Mouse (Mus musculus): ENCODE measurements at regions not wholly inside any gene's neighbourhood (a gene's known extent, or its start where the extent isn't known, plus 50 kb on each side); places are given as distances from the start of the nearest gene placed in this dataset.

DNA sequence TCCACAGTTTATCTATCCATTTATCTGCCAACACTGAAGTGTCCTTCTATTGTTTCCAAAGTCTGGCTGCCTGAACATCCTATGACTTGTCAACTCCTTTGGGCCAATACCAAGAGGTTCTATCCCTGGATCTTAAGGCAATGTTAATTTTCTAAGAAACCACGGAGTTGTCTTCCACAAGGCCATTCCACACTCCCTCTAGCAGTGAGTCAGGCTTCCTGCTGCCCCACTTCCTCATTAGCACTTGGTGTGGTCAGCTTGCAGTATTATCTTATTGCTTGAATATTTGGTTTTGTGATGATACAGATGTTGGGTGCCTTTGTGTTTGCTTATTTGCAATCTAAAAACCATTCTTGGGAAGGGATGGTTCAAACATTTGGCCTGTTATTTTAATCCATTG, 87.5 kb upstream of the Ppp2r2d start:
- no peaks in the 10 kb centered on the region for H3K79me2 ChIP-seq (ENCODE audit: control insufficient read depth, insufficient read depth)
- TF ChIP-seq CTCF (IDR thresholded peaks at IDR 0.05; ENCODE audit: control insufficient read depth, insufficient read depth, insufficient read length): no peak
- TF ChIP-seq FOSL1 (IDR thresholded peaks at IDR 0.05; ENCODE audit: insufficient read depth, low read length, poor library complexity, severe bottlenecking): peak; percentile 11
- peak; percentile 21 for TF ChIP-seq MAX (IDR thresholded peaks at IDR 0.05)
- no peak overlapping the region for H3ac ChIP-seq (ENCODE audit: control insufficient read depth, insufficient read length, low read depth)
- no peaks in the 10 kb centered on the region for H3K27me3 ChIP-seq (ENCODE audit: control insufficient read depth, insufficient read depth, insufficient read length)
- H3K4me3 ChIP-seq (ENCODE audit: insufficient read depth, poor library complexity, severe bottlenecking): no peak overlapping the region
- H3K36me3 ChIP-seq (ENCODE audit: control insufficient read depth, insufficient read depth): no peaks in the 10 kb centered on the region
- no peaks in the 10 kb centered on the region for H3K79me3 ChIP-seq (ENCODE audit: low read depth)

DNA sequence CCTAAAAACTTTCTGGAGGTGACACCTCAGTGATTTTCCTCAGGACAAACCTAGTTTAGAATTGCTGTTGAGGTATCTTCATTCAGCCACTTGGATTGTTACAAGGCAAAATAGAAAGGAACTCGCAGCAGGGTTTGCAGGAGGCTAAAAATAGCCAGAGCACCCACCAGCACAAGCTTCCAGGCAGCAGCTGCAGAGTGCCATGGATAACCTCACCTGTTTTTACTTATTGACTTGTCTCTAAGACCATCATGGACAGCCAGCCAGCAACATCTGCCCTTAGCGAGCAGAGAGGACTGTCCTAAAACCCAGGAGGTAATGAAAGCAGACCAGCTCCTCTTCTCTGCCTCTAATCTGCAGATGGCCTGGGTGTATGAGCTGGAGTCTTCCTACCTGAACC, 97.4 kb upstream of the Ppp2r2d start:
- no peak for TF ChIP-seq MYOD1 (IDR thresholded peaks at IDR 0.05; ENCODE audit: control insufficient read depth, insufficient read length, low read depth)
- TF ChIP-seq MAX (IDR thresholded peaks at IDR 0.05): no peak
- no peak for TF ChIP-seq MYOG (IDR thresholded peaks at IDR 0.05; ENCODE audit: control insufficient read depth, extremely low read depth, insufficient read length)
- TF ChIP-seq CEBPB (IDR thresholded peaks at IDR 0.05; ENCODE audit: low read depth): no peak
- TF ChIP-seq FOSL1 (IDR thresholded peaks at IDR 0.05; ENCODE audit: insufficient read depth, low read length, poor library complexity, severe bottlenecking): no peak
- no peak for TF ChIP-seq USF1 (IDR thresholded peaks at IDR 0.05; ENCODE audit: low read depth)
- TF ChIP-seq CTCF (IDR thresholded peaks at IDR 0.05; ENCODE audit: control insufficient read depth, insufficient read depth, insufficient read length): no peak
- Histone ChIP-seq H3ac (ENCODE audit: control insufficient read depth, insufficient read length, low read depth) (no peak overlapping the region), H3K79me2 (ENCODE audit: control insufficient read depth, insufficient read depth) (no peaks in the 10 kb centered on the region), H3K79me3 (ENCODE audit: low read depth) (no peaks in the 10 kb centered on the region), H3K27me3 (ENCODE audit: control insufficient read depth, insufficient read depth, insufficient read length) (peaks cover 5% of the 10 kb centered on the region), H3K4me3 (ENCODE audit: insufficient read depth, poor library complexity, severe bottlenecking) (no peak overlapping the region), H3K36me3 (ENCODE audit: control insufficient read depth, insufficient read depth) (no peaks in the 10 kb centered on the region)

DNA sequence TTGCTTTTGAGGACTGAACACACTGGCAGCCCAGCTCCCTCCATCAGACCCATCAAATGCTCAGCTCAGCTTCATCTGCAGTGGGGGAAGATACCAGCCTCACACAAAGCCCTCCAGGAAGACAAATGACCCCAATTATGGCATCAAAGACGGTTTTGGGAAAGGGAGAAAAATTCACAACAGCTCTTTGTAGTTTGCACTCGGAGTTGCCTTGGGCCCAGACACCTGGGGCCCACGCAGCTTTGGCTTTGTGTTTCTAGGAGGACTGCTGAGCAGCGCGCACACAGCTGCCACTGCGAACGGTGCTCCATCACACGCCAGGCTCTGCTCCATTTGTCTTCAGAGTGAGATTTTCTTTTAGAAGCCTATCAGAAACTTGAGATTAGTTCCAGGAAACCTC, 99.3 kb upstream of the Ppp2r2d start:
- no peaks in the 10 kb centered on the region for H3K36me3 ChIP-seq (ENCODE audit: control insufficient read depth, insufficient read depth)
- H3ac ChIP-seq (ENCODE audit: control insufficient read depth, insufficient read length, low read depth): no peak overlapping the region
- no peak for TF ChIP-seq MYOD1 (IDR thresholded peaks at IDR 0.05; ENCODE audit: control insufficient read depth, insufficient read length, low read depth)
- no peak for TF ChIP-seq FOSL1 (IDR thresholded peaks at IDR 0.05; ENCODE audit: insufficient read depth, low read length, poor library complexity, severe bottlenecking)
- no peak for TF ChIP-seq MYOG (IDR thresholded peaks at IDR 0.05; ENCODE audit: control insufficient read depth, extremely low read depth, insufficient read length)
- no peak for TF ChIP-seq CTCF (IDR thresholded peaks at IDR 0.05; ENCODE audit: control insufficient read depth, insufficient read depth, insufficient read length)
- TF ChIP-seq MAX (IDR thresholded peaks at IDR 0.05): no peak
- no peak for TF ChIP-seq USF1 (IDR thresholded peaks at IDR 0.05; ENCODE audit: low read depth)
- TF ChIP-seq CEBPB (IDR thresholded peaks at IDR 0.05; ENCODE audit: low read depth): no peak
- no peak overlapping the region for H3K4me3 ChIP-seq (ENCODE audit: insufficient read depth, poor library complexity, severe bottlenecking)
- H3K27me3 ChIP-seq (ENCODE audit: control insufficient read depth, insufficient read depth, insufficient read length): peaks cover 5% of the 10 kb centered on the region
- H3K79me2 ChIP-seq (ENCODE audit: control insufficient read depth, insufficient read depth): no peaks in the 10 kb centered on the region
- no peaks in the 10 kb centered on the region for H3K79me3 ChIP-seq (ENCODE audit: low read depth)

DNA sequence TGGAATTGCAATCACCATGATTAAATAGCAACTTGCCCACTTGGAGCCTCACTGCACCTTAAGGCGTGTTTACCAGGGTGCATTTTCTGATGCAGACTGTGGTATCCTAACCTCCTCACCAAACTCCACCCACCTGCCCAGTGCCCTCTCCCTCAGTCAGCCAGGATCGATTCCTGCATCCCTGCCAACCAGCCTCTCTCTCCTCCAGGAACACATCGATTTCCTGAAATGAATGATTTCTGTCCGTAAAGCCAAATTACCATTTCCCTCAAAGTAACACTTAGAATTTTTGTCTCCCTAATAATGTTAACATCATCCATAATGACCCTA, 103.4 kb upstream of the Ppp2r2d start:
- no peak overlapping the region for H3ac ChIP-seq (ENCODE audit: control insufficient read depth, insufficient read length, low read depth)
- TF ChIP-seq CEBPB (IDR thresholded peaks at IDR 0.05; ENCODE audit: low read depth): no peak
- TF ChIP-seq CTCF (IDR thresholded peaks at IDR 0.05; ENCODE audit: control insufficient read depth, insufficient read depth, insufficient read length): no peak
- TF ChIP-seq FOSL1 (IDR thresholded peaks at IDR 0.05; ENCODE audit: insufficient read depth, low read length, poor library complexity, severe bottlenecking): no peak
- TF ChIP-seq MYOG (IDR thresholded peaks at IDR 0.05; ENCODE audit: control insufficient read depth, extremely low read depth, insufficient read length): no peak
- no peak for TF ChIP-seq USF1 (IDR thresholded peaks at IDR 0.05; ENCODE audit: low read depth)
- TF ChIP-seq MYOD1 (IDR thresholded peaks at IDR 0.05; ENCODE audit: control insufficient read depth, insufficient read length, low read depth): no peak
- TF ChIP-seq MAX (IDR thresholded peaks at IDR 0.05): no peak
- H3K4me3 ChIP-seq (ENCODE audit: insufficient read depth, poor library complexity, severe bottlenecking): no peak overlapping the region
- peaks cover 15% of the 10 kb centered on the region for H3K27me3 ChIP-seq (ENCODE audit: control insufficient read depth, insufficient read depth, insufficient read length)
- H3K79me3 ChIP-seq (ENCODE audit: low read depth): no peaks in the 10 kb centered on the region
- H3K79me2 ChIP-seq (ENCODE audit: control insufficient read depth, insufficient read depth): no peaks in the 10 kb centered on the region
- no peaks in the 10 kb centered on the region for H3K36me3 ChIP-seq (ENCODE audit: control insufficient read depth, insufficient read depth)

DNA sequence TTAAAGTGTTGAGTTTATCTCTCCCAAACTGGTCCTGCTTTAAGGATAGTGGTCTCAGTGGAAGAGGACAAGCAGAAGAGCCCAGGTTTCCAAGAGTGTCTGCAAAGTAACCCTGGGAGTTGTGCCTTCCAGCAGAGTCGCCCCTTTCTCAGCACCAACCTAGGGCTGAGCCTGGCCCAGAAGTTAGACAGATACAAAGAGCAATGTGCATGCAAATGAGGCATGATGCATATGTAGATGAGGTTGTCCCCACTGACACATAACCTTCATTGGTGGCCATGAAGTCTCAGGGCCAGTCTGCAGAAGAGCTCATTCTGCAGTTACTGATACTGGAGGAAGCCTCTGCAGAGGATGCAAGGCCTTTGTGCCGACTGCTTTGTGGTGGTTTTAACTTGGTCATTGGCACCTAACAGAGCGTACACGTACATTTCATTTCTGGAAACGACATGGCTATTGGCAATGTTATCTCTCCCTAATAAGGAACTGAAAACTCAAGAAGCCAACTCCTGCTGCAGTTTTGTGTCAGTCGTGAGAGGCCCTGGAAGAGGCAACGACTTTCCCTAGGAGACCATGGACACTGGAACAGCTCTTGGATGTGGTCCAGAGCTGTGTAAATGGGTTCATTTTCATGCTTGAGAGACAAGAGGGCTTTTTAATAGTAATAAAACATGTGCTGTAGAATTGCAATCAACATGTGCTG, 103.9 kb upstream of the Ppp2r2d start:
- no peak for TF ChIP-seq FOSL1 (IDR thresholded peaks at IDR 0.05; ENCODE audit: insufficient read depth, low read length, poor library complexity, severe bottlenecking)
- no peak for TF ChIP-seq MYOD1 (IDR thresholded peaks at IDR 0.05; ENCODE audit: control insufficient read depth, insufficient read length, low read depth)
- no peak for TF ChIP-seq USF1 (IDR thresholded peaks at IDR 0.05; ENCODE audit: low read depth)
- TF ChIP-seq MAX (IDR thresholded peaks at IDR 0.05): no peak
- no peak for TF ChIP-seq MYOG (IDR thresholded peaks at IDR 0.05; ENCODE audit: control insufficient read depth, extremely low read depth, insufficient read length)
- no peak for TF ChIP-seq CEBPB (IDR thresholded peaks at IDR 0.05; ENCODE audit: low read depth)
- no peak for TF ChIP-seq CTCF (IDR thresholded peaks at IDR 0.05; ENCODE audit: control insufficient read depth, insufficient read depth, insufficient read length)
- H3K79me3 ChIP-seq (ENCODE audit: low read depth): no peaks in the 10 kb centered on the region

DNA sequence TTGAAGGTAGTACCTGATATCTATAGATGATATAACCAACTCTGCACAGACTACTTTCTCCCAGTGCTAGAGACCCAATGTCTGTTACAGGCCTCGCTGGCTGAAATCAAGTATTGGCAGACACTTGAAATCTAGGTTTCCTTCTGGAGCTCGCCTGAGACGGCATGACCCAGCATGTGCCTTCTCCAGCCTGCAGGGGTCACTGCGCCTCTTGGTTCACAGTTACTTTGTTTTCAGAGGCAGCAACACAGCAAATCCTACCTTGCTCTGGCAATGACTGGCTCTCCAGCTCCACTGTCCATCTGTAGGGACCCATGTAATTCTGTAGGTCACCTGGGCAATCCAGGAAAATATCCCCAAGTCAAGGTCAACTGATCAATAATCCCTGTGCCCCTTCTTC, 111.6 kb upstream of the Ppp2r2d start:
- Histone ChIP-seq H3K79me3 (ENCODE audit: low read depth) (no peaks in the 10 kb centered on the region), H3K4me3 (ENCODE audit: insufficient read depth, poor library complexity, severe bottlenecking) (no peak overlapping the region), H3ac (ENCODE audit: control insufficient read depth, insufficient read length, low read depth) (no peak overlapping the region), H3K79me2 (ENCODE audit: control insufficient read depth, insufficient read depth) (no peaks in the 10 kb centered on the region), H3K27me3 (ENCODE audit: control insufficient read depth, insufficient read depth, insufficient read length) (no peaks in the 10 kb centered on the region), H3K36me3 (ENCODE audit: control insufficient read depth, insufficient read depth) (no peaks in the 10 kb centered on the region)
- peak; percentile 64 for TF ChIP-seq CTCF (IDR thresholded peaks at IDR 0.05; ENCODE audit: control insufficient read depth, insufficient read depth, insufficient read length)
- TF ChIP-seq MYOD1 (IDR thresholded peaks at IDR 0.05; ENCODE audit: control insufficient read depth, insufficient read length, low read depth): no peak

More for the DNA sequence above, 103.9 kb upstream of the Ppp2r2d start:
- H3K27me3 ChIP-seq (ENCODE audit: control insufficient read depth, insufficient read depth, insufficient read length): peaks cover 15% of the 10 kb centered on the region
- H3K79me2 ChIP-seq (ENCODE audit: control insufficient read depth, insufficient read depth): no peaks in the 10 kb centered on the region
- no peaks in the 10 kb centered on the region for H3K36me3 ChIP-seq (ENCODE audit: control insufficient read depth, insufficient read depth)
- no peak overlapping the region for H3ac ChIP-seq (ENCODE audit: control insufficient read depth, insufficient read length, low read depth)
- no peak overlapping the region for H3K4me3 ChIP-seq (ENCODE audit: insufficient read depth, poor library complexity, severe bottlenecking)

Measured in C2C12 (cell line).